Mouse (Mus musculus): ENCODE data around the gene Tmem184b. TPM values are rescaled to one million over a fixed set of nuclear protein-coding genes. Genes with fewer than 3 reads are reported as not detected.

The Tmem184b gene
- polyA plus RNA-seq, 1 experiment: 0.44 TPM

DNA sequence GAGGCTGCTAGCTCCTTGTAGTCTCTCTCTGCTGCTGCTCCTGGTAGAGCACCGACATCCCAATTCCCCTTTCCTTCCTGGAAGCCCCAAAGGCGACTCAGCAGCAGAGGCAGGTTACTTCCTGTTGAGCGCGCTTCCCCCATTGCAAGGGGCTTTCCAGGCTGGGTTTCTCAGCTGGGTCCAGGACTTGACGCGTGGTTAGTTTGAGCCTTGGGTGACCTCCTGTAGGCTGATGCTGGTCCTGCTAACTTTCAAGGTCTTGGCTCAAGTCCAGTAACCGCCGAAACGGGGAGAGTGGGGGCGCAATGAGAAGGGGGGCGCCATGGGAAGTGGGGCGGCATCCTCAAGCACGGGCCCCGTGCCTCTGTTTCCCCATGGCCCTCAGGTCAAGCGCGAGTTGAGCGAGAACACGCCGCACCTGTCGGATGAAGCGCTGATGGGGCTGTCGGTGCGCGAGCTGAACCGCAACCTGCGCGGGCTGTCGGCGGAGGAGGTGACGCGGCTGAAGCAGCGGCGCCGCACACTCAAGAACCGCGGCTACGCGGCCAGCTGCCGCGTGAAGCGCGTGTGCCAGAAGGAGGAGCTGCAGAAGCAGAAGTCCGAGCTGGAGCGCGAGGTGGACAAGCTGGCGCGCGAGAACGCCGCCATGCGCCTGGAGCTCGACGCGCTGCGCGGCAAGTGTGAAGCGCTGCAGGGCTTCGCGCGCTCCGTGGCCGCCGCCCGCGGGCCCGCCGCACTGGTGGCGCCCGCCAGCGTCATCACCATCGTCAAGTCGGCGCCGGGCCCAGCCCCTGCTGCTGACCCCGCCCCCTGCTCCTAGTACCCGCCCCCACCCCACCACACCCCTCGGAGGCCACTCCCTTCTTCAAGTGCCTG is 46.1 kb downstream of the Tmem184b start:
- Histone ChIP-seq H3K4me3 (replicated peaks) (peak overlapping the region; percentile 23), H3K36me3 (ENCODE audit: control insufficient read depth) (peaks cover 2% of the 10 kb centered on the region; the same call in 1 of the 2 replicates), H3K4me1 (ENCODE audit: control insufficient read depth) (peaks cover 7% of the 10 kb centered on the region), H3K9me3 (ENCODE audit: control insufficient read depth, low read length) (no peaks in the 10 kb centered on the region), H3K27me3 (ENCODE audit: control insufficient read depth) (peaks cover 31% of the 10 kb centered on the region)
- TF ChIP-seq GATA1 (IDR thresholded peaks at IDR 0.05; ENCODE audit: low read length): no peak
- no peak for TF ChIP-seq TAL1 (IDR thresholded peaks at IDR 0.05; ENCODE audit: low read length)

- Histone ChIP-seq H3K36me3 (ENCODE audit: control insufficient read depth) (no peaks in the 10 kb centered on the region; the same call in 1 of the 2 replicates), H3K4me1 (ENCODE audit: control insufficient read depth) (peaks cover 7% of the 10 kb centered on the region), H3K27me3 (ENCODE audit: control insufficient read depth) (peaks cover 31% of the 10 kb centered on the region), H3K9me3 (ENCODE audit: control insufficient read depth, low read length) (no peaks in the 10 kb centered on the region), H3K4me3 (replicated peaks) (no peak overlapping the region)
- TF ChIP-seq GATA1 (IDR thresholded peaks at IDR 0.05; ENCODE audit: low read length): no peak
- TF ChIP-seq TAL1 (IDR thresholded peaks at IDR 0.05; ENCODE audit: low read length): no peak
Measured at GRCm38 (mm10) chr15:79356481-79356880, 46.9 kb downstream of the Tmem184b start.

DNA sequence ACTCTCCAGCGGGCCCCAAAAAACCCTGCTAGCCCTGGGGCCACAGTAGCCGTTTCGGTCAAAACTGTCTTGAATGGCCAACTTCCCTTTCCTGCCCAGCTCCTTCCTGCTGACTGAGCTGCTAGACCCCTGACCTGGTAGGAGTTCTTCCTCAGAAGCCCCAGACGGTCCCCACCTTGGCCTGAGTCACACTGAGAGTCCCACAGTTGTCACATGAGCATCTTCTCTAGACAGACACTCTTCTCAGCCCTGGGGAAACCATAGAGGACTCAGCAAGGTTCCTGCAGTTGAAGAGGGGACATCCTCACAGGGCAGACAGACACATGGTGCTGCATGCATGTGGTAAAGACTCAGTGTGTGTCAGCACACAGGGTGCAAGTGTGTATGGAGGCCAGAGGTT is 48.8 kb downstream of the Tmem184b start:
- Histone ChIP-seq H3K36me3 (ENCODE audit: control insufficient read depth) (no peaks in the 10 kb centered on the region), H3K4me1 (ENCODE audit: control insufficient read depth) (peaks cover 7% of the 10 kb centered on the region), H3K4me3 (replicated peaks) (no peak overlapping the region), H3K9me3 (ENCODE audit: control insufficient read depth, low read length) (no peaks in the 10 kb centered on the region), H3K27me3 (ENCODE audit: control insufficient read depth) (peaks cover 40% of the 10 kb centered on the region)
- no peak for TF ChIP-seq TAL1 (IDR thresholded peaks at IDR 0.05; ENCODE audit: low read length)
- no peak for TF ChIP-seq GATA1 (IDR thresholded peaks at IDR 0.05; ENCODE audit: low read length)

DNA sequence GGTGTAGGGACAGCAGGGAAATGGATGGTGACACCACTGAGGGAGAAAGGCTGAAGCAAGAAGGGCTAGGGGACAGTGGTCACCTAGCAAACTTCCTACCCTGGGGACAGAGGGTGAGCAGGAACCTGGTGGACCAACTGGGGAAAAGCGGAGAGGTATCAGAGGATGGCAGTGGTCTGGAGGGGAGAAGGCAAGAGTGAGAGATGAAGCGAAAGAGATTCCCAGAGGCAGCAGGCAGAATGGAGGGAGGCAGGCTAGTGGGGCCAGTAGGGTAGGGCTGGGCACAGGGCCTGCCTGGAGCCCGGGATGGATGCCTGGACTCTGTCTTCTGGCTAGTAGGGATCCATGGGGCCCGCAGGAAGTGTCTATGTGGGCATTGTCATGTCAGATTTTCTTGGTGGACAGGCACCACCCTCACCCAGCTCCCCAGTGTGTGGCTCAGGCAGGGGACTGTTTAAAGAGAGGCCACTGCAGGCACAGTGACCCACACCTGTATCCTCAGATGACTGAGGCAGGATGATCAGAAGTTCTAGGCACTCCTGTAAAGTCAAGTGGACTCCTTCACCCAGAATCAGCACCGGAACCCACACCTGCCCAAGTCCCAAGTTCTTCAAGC is 49.6 kb downstream of the Tmem184b start:
- H3K9me3 ChIP-seq (ENCODE audit: control insufficient read depth, low read length): no peaks in the 10 kb centered on the region
- TF ChIP-seq TAL1 (IDR thresholded peaks at IDR 0.05; ENCODE audit: low read length): no peak
- TF ChIP-seq GATA1 (IDR thresholded peaks at IDR 0.05; ENCODE audit: low read length): no peak
- peaks cover 8% of the 10 kb centered on the region for H3K4me1 ChIP-seq (ENCODE audit: control insufficient read depth)
- no peak overlapping the region for H3K4me3 ChIP-seq (replicated peaks)
- peaks cover 45% of the 10 kb centered on the region for H3K27me3 ChIP-seq (ENCODE audit: control insufficient read depth)
- H3K36me3 ChIP-seq (ENCODE audit: control insufficient read depth): no peaks in the 10 kb centered on the region

GRCm38 (mm10) chr15:79352479-79352878 is 50.9 kb downstream of the Tmem184b start:
- Histone ChIP-seq H3K4me1 (ENCODE audit: control insufficient read depth) (peaks cover 20% of the 10 kb centered on the region), H3K27me3 (ENCODE audit: control insufficient read depth) (peaks cover 47% of the 10 kb centered on the region), H3K4me3 (replicated peaks) (no peak overlapping the region), H3K9me3 (ENCODE audit: control insufficient read depth, low read length) (no peaks in the 10 kb centered on the region), H3K36me3 (ENCODE audit: control insufficient read depth) (no peaks in the 10 kb centered on the region)
- no peak for TF ChIP-seq GATA1 (IDR thresholded peaks at IDR 0.05; ENCODE audit: low read length)
- TF ChIP-seq TAL1 (IDR thresholded peaks at IDR 0.05; ENCODE audit: low read length): no peak

GRCm38 (mm10) chr15:79351331-79351767 is 52.0 kb downstream of the Tmem184b start:
- no peaks in the 10 kb centered on the region for H3K9me3 ChIP-seq (ENCODE audit: control insufficient read depth, low read length)
- H3K36me3 ChIP-seq (ENCODE audit: control insufficient read depth): no peaks in the 10 kb centered on the region
- H3K27me3 ChIP-seq (ENCODE audit: control insufficient read depth): peaks cover 47% of the 10 kb centered on the region
- H3K4me3 ChIP-seq (replicated peaks): no peak overlapping the region
- no peak for TF ChIP-seq GATA1 (IDR thresholded peaks at IDR 0.05; ENCODE audit: low read length)
- no peak for TF ChIP-seq TAL1 (IDR thresholded peaks at IDR 0.05; ENCODE audit: low read length)
- H3K4me1 ChIP-seq (ENCODE audit: control insufficient read depth): peaks cover 21% of the 10 kb centered on the region

DNA sequence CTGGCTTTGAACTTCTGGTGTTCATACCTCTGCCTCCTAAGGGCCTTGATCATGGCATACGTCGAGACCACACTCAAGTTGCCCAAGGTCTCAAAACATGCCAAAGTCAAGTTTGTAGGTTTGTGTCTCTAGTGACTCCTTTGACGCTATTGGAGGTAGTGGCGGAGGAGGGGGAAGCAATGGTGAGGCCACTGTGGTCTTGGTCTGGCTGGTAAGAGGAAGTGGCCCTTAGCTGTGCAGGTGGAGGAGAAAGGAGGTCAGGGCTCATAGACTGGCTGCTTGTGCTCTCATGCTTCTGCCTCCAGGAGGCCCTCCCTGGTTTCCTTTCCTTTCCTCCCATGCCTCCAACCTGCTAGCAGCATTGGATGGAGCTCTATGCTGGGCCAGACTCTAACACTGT is 52.5 kb downstream of the Tmem184b start:
- Histone ChIP-seq H3K9me3 (ENCODE audit: control insufficient read depth, low read length) (no peaks in the 10 kb centered on the region), H3K4me3 (replicated peaks) (no peak overlapping the region), H3K27me3 (ENCODE audit: control insufficient read depth) (peaks cover 47% of the 10 kb centered on the region), H3K4me1 (ENCODE audit: control insufficient read depth) (peaks cover 21% of the 10 kb centered on the region), H3K36me3 (ENCODE audit: control insufficient read depth) (no peaks in the 10 kb centered on the region)
- TF ChIP-seq TAL1 (IDR thresholded peaks at IDR 0.05; ENCODE audit: low read length) (no peak), GATA1 (IDR thresholded peaks at IDR 0.05; ENCODE audit: low read length) (no peak)

DNA sequence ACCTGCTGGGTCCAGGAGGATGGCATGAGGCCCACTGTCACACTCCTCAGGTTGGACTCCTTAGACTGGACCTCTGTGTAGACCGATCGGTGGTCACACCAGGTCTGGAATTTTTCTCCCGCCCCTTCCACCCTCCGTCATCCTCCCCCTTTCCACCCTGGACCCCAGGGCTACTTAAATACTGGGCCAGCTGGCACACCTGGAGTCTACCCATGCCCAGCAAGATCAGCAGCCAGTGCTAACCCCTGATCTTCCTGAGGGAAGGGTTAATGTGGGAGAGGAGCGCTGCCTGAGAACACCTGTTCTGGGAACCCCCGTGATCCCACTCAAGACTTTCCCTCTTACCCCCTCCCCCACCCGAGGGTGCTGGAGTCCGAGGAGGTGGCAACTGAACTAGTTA is 54.7 kb downstream of the Tmem184b start:
- Histone ChIP-seq H3K4me3 (replicated peaks) (peak overlapping the region; percentile 71), H3K4me1 (ENCODE audit: control insufficient read depth) (peaks cover 21% of the 10 kb centered on the region), H3K36me3 (ENCODE audit: control insufficient read depth) (no peaks in the 10 kb centered on the region), H3K9me3 (ENCODE audit: control insufficient read depth, low read length) (no peaks in the 10 kb centered on the region), H3K27me3 (ENCODE audit: control insufficient read depth) (peaks cover 47% of the 10 kb centered on the region)
- TF ChIP-seq TAL1 (IDR thresholded peaks at IDR 0.05; ENCODE audit: low read length): no peak
- TF ChIP-seq GATA1 (IDR thresholded peaks at IDR 0.05; ENCODE audit: low read length): no peak

- peak overlapping the region; percentile 71 for H3K4me3 ChIP-seq (replicated peaks)
- H3K36me3 ChIP-seq (ENCODE audit: control insufficient read depth): no peaks in the 10 kb centered on the region
- no peaks in the 10 kb centered on the region for H3K9me3 ChIP-seq (ENCODE audit: control insufficient read depth, low read length)
- H3K4me1 ChIP-seq (ENCODE audit: control insufficient read depth): peaks cover 21% of the 10 kb centered on the region
- TF ChIP-seq TAL1 (IDR thresholded peaks at IDR 0.05; ENCODE audit: low read length): no peak
- TF ChIP-seq GATA1 (IDR thresholded peaks at IDR 0.05; ENCODE audit: low read length): no peak
- peaks cover 47% of the 10 kb centered on the region for H3K27me3 ChIP-seq (ENCODE audit: control insufficient read depth)
Measured at GRCm38 (mm10) chr15:79347845-79348506, 55.4 kb downstream of the Tmem184b start.
